Mouse (Mus musculus) WW6 (cell line): ENCODE measurements around the gene Acot5.

Source experiments
- DNase-seq: peaks from one replicate; pipeline ENCODE4 v3.0.0-alpha.2; 2013; ENCODE audit warnings: low read depth, low spot score

Acot5 gene

DNA sequence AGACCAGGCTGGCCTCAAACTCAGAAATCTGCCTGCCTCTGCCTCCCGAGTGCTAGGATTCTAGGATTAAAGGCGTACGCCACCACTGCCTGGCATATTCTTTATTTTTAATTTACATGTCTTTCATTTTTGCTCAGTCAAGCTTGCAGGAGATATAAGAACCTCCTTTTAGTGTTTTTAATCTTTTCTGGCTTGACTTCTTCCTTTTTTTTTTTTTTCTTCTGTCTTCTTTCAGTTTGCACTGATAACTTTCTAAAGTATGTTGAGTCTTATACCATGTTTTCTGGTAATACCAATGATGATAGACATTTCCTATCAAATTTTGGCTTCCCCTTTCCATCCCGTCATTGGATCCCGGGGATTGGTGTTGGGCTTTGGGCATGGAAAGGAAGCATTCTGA, 50.5 kb downstream of the Acot5 start:
- no peak for DNase-seq
